Mouse (Mus musculus): ENCODE measurements at regions not wholly inside any gene's neighbourhood (a gene's known extent, or its start where the extent isn't known, plus 50 kb on each side); places are given as distances from the start of the nearest gene placed in this dataset.

- no peak for TF ChIP-seq EP300 (IDR thresholded peaks at IDR 0.05; ENCODE audit: low read depth)
- Histone ChIP-seq H3K4me1 (replicated peaks; ENCODE audit: control insufficient read depth in 2 of 2, insufficient read depth in 2 of 2, low read length in 1 of 2) (no peaks in the 10 kb centered on the region), H3K27me3 (ENCODE audit: control insufficient read depth, insufficient read depth, low read length) (no peaks in the 10 kb centered on the region), H3K27ac (no peak overlapping the region), H3K36me3 (replicated peaks; ENCODE audit: control insufficient read depth, insufficient read depth, low read depth) (no peaks in the 10 kb centered on the region), H3K4me3 (ENCODE audit: insufficient read depth in 1 of 2, low read depth in 2 of 2, low read length in 2 of 2) (no peak overlapping the region), H3K4me2 (ENCODE audit: low read depth) (no peak overlapping the region), H3K9ac (replicated peaks) (no peak overlapping the region), H3K9me3 (ENCODE audit: control insufficient read depth, low read length) (no peaks in the 10 kb centered on the region)
- DNase-seq (ENCODE audit: low read depth in 3 of 3, low spot score in 3 of 3): no peak
- WGBS (ENCODE audit: insufficient replicate concordance): 40% methylated on average over 1 of the region's 1 CpGs
- no peak for ATAC-seq (ENCODE audit: insufficient read depth)
These were observed 464.8 kb upstream of the Marcks start for GRCm38 (mm10) chr10:37603529-37603928.

DNA sequence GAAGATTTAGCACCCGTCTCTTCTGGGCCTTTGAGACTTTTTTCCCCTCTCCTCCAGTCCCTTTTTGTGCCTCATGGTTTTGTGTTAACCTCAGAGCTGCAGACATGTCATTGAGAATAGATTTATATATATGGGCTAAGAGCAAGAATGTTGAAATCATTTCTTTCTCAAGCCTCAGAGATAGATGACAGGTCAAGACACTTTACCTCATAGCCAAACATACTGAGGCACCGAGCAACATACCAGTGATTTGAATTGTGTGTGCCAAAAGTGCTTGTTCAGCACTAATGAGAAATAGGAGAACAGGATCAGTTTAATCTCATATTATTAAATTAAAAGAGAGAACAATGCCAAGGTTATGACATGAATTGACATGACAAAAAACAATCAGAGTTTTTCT is 464.2 kb upstream of the Marcks start:
- ATAC-seq (ENCODE audit: insufficient read depth): no peak
- H3K36me3 ChIP-seq (replicated peaks; ENCODE audit: control insufficient read depth, insufficient read depth, low read depth): no peaks in the 10 kb centered on the region
- H3K4me2 ChIP-seq (ENCODE audit: low read depth): no peak overlapping the region
- H3K9me3 ChIP-seq (ENCODE audit: control insufficient read depth, low read length): no peaks in the 10 kb centered on the region
- TF ChIP-seq CTCF (IDR thresholded peaks at IDR 0.05; ENCODE audit: low read depth): no peak
- no peak for TF ChIP-seq EP300 (IDR thresholded peaks at IDR 0.05; ENCODE audit: low read depth)
- no peak for DNase-seq (ENCODE audit: low read depth in 3 of 3, low spot score in 3 of 3)
- no peak overlapping the region for H3K9ac ChIP-seq (replicated peaks)
- no peaks in the 10 kb centered on the region for H3K4me1 ChIP-seq (replicated peaks; ENCODE audit: control insufficient read depth in 2 of 2, insufficient read depth in 2 of 2, low read length in 1 of 2)
- no peak overlapping the region for H3K27ac ChIP-seq
- WGBS (ENCODE audit: insufficient replicate concordance): 36% methylated on average over 2 of the region's 2 CpGs
- no peaks in the 10 kb centered on the region for H3K27me3 ChIP-seq (ENCODE audit: control insufficient read depth, insufficient read depth, low read length)
- no peak overlapping the region for H3K4me3 ChIP-seq (ENCODE audit: insufficient read depth in 1 of 2, low read depth in 2 of 2, low read length in 2 of 2)

- no peak for ATAC-seq (ENCODE audit: insufficient read depth)
- WGBS (ENCODE audit: insufficient replicate concordance): 43% methylated on average over 2 of the region's 2 CpGs
These were observed 451.2 kb upstream of the Marcks start for GRCm38 (mm10) chr10:37589889-37590288.

GRCm38 (mm10) chr10:37589009-37589408 is 450.3 kb upstream of the Marcks start:
- Histone ChIP-seq H3K27me3 (ENCODE audit: control insufficient read depth, insufficient read depth, low read length) (no peaks in the 10 kb centered on the region), H3K4me3 (ENCODE audit: insufficient read depth in 1 of 2, low read depth in 2 of 2, low read length in 2 of 2) (no peak overlapping the region), H3K9me3 (ENCODE audit: control insufficient read depth, low read length) (no peaks in the 10 kb centered on the region), H3K9ac (replicated peaks) (no peak overlapping the region), H3K4me1 (replicated peaks; ENCODE audit: control insufficient read depth in 2 of 2, insufficient read depth in 2 of 2, low read length in 1 of 2) (no peaks in the 10 kb centered on the region), H3K27ac (no peak overlapping the region), H3K36me3 (replicated peaks; ENCODE audit: control insufficient read depth, insufficient read depth, low read depth) (no peaks in the 10 kb centered on the region), H3K4me2 (ENCODE audit: low read depth) (no peak overlapping the region)
- WGBS (ENCODE audit: insufficient replicate concordance): 56% methylated on average over 1 of the region's 1 CpGs
- DNase-seq (ENCODE audit: low read depth in 3 of 3, low spot score in 3 of 3) (no peak), ATAC-seq (ENCODE audit: insufficient read depth) (no peak)
- TF ChIP-seq CTCF (IDR thresholded peaks at IDR 0.05; ENCODE audit: low read depth) (no peak), EP300 (IDR thresholded peaks at IDR 0.05; ENCODE audit: low read depth) (no peak)

More at GRCm38 (mm10) chr10:37589889-37590288, 451.2 kb upstream of the Marcks start:
- Histone ChIP-seq H3K4me3 (ENCODE audit: insufficient read depth in 1 of 2, low read depth in 2 of 2, low read length in 2 of 2) (no peak overlapping the region), H3K27ac (no peak overlapping the region), H3K36me3 (replicated peaks; ENCODE audit: control insufficient read depth, insufficient read depth, low read depth) (no peaks in the 10 kb centered on the region), H3K9ac (replicated peaks) (no peak overlapping the region), H3K9me3 (ENCODE audit: control insufficient read depth, low read length) (no peaks in the 10 kb centered on the region), H3K4me1 (replicated peaks; ENCODE audit: control insufficient read depth in 2 of 2, insufficient read depth in 2 of 2, low read length in 1 of 2) (no peaks in the 10 kb centered on the region), H3K27me3 (ENCODE audit: control insufficient read depth, insufficient read depth, low read length) (no peaks in the 10 kb centered on the region), H3K4me2 (ENCODE audit: low read depth) (no peak overlapping the region)
- TF ChIP-seq CTCF (IDR thresholded peaks at IDR 0.05; ENCODE audit: low read depth) (no peak), EP300 (IDR thresholded peaks at IDR 0.05; ENCODE audit: low read depth) (no peak)
- DNase-seq (ENCODE audit: low read depth in 3 of 3, low spot score in 3 of 3): no peak

GRCm38 (mm10) chr10:37571171-37571570 is 432.5 kb upstream of the Marcks start:
- Histone ChIP-seq H3K27ac (no peak overlapping the region), H3K36me3 (replicated peaks; ENCODE audit: control insufficient read depth, insufficient read depth, low read depth) (no peaks in the 10 kb centered on the region), H3K27me3 (ENCODE audit: control insufficient read depth, insufficient read depth, low read length) (no peaks in the 10 kb centered on the region), H3K9ac (replicated peaks) (no peak overlapping the region), H3K4me2 (ENCODE audit: low read depth) (no peak overlapping the region), H3K9me3 (ENCODE audit: control insufficient read depth, low read length) (no peaks in the 10 kb centered on the region), H3K4me3 (ENCODE audit: insufficient read depth in 1 of 2, low read depth in 2 of 2, low read length in 2 of 2) (no peak overlapping the region), H3K4me1 (replicated peaks; ENCODE audit: control insufficient read depth in 2 of 2, insufficient read depth in 2 of 2, low read length in 1 of 2) (no peaks in the 10 kb centered on the region)
- TF ChIP-seq CTCF (IDR thresholded peaks at IDR 0.05; ENCODE audit: low read depth) (no peak), EP300 (IDR thresholded peaks at IDR 0.05; ENCODE audit: low read depth) (no peak)
- ATAC-seq (ENCODE audit: insufficient read depth): no peak
- DNase-seq (ENCODE audit: low read depth in 3 of 3, low spot score in 3 of 3): no peak
- whole genome bisulfite sequencing (ENCODE audit: insufficient replicate concordance): 61% methylated on average over 2 of the region's 2 CpGs
